Mouse (Mus musculus): ENCODE results near the gene Agbl5. TPM values are rescaled to one million over a fixed set of nuclear protein-coding genes. Genes with fewer than 3 reads are reported as not detected.
"Not testable (repeated sequence)": the region's sequence is repeated elsewhere in the genome, so short reads cannot be mapped to it uniquely, and the experiment has no call there.

Gene Agbl5
- total and polyA plus RNA-seq, 2 experiments from 2014 or later, result 4.2 to 28.2 TPM

GRCm38 (mm10) chr5:30878616-30879015, 9.9 kb upstream of the Agbl5 start:
- H3K4me2 ChIP-seq (ENCODE audit: low read depth, low read length), result no peak overlapping the region
- no peaks in the 10 kb centered on the region for H3K9me3 ChIP-seq (replicated peaks; ENCODE audit: control insufficient read depth, low read length)
- H3K4me3 ChIP-seq (ENCODE audit: low read depth, low read length), result no peak overlapping the region
- no peak overlapping the region for H3K27ac ChIP-seq (ENCODE audit: low read depth)
- no peaks in the 10 kb centered on the region for H3K27me3 ChIP-seq (ENCODE audit: control insufficient read depth, insufficient read depth, low read length)
- no peak overlapping the region for H3K9ac ChIP-seq (replicated peaks; ENCODE audit: low read depth, low read length)
- no peaks in the 10 kb centered on the region for H3K4me1 ChIP-seq (ENCODE audit: control insufficient read depth, insufficient read depth)
- 0 out of 2 replicates have a peak, but pooled peaks have one; percentile 8 for ATAC-seq (ENCODE audit: insufficient read depth, low read depth)
- no peak for DNase-seq (ENCODE audit: low spot score)
- H3K36me3 ChIP-seq (replicated peaks; ENCODE audit: control insufficient read depth, insufficient read depth, low read length), result peaks cover 41% of the 10 kb centered on the region
- TF ChIP-seq EP300 (IDR thresholded peaks at IDR 0.05; ENCODE audit: low read depth) (no peak), CTCF (IDR thresholded peaks at IDR 0.05; ENCODE audit: low read depth) (no peak)
- WGBS, result 40% methylated on average over 6 of the region's 6 CpGs

- ATAC-seq (ENCODE audit: insufficient read depth, low read depth), result no peak
- Histone ChIP-seq H3K36me3 (replicated peaks; ENCODE audit: control insufficient read depth, insufficient read depth, low read length) (peaks cover 33% of the 10 kb centered on the region), H3K27me3 (ENCODE audit: control insufficient read depth, insufficient read depth, low read length) (no peaks in the 10 kb centered on the region), H3K4me2 (ENCODE audit: low read depth, low read length) (no peak overlapping the region), H3K27ac (ENCODE audit: low read depth) (no peak overlapping the region), H3K9me3 (replicated peaks; ENCODE audit: control insufficient read depth, low read length) (no peaks in the 10 kb centered on the region), H3K4me3 (ENCODE audit: low read depth, low read length) (no peak overlapping the region), H3K4me1 (ENCODE audit: control insufficient read depth, insufficient read depth) (no peaks in the 10 kb centered on the region), H3K9ac (replicated peaks; ENCODE audit: low read depth, low read length) (no peak overlapping the region)
- WGBS, result 72% methylated on average over 5 of the region's 5 CpGs
- DNase-seq (ENCODE audit: low spot score), result no peak
- TF ChIP-seq CTCF (IDR thresholded peaks at IDR 0.05; ENCODE audit: low read depth) (no peak), EP300 (IDR thresholded peaks at IDR 0.05; ENCODE audit: low read depth) (no peak)
Observed at GRCm38 (mm10) chr5:30879347-30879943, 9.0 kb upstream of the Agbl5 start.

- not testable (repeated sequence) for ATAC-seq (ENCODE audit: insufficient read depth, low read depth)
Observed at GRCm38 (mm10) chr5:30881839-30882238, 6.7 kb upstream of the Agbl5 start.

GRCm38 (mm10) chr5:30886209-30886608, 2.3 kb upstream of the Agbl5 start:
- H3K27ac ChIP-seq (ENCODE audit: low read depth), result no peak overlapping the region
- no peak overlapping the region for H3K9ac ChIP-seq (replicated peaks; ENCODE audit: low read depth, low read length)
- H3K4me3 ChIP-seq (ENCODE audit: low read depth, low read length), result no peak overlapping the region; the same call in 1 of the 2 replicates
- H3K4me2 ChIP-seq (ENCODE audit: low read depth, low read length), result peak overlapping the region; percentile 97; the same call in 1 of the 2 replicates
- ATAC-seq (ENCODE audit: insufficient read depth, low read depth), result no peak
- H3K4me1 ChIP-seq (ENCODE audit: control insufficient read depth, insufficient read depth), result peaks cover 16% of the 10 kb centered on the region; the same call in 1 of the 2 replicates
- H3K9me3 ChIP-seq (replicated peaks; ENCODE audit: control insufficient read depth, low read length), result no peaks in the 10 kb centered on the region
- WGBS, result 34% methylated on average over 4 of the region's 4 CpGs
- no peak for TF ChIP-seq EP300 (IDR thresholded peaks at IDR 0.05; ENCODE audit: low read depth)
- TF ChIP-seq CTCF (IDR thresholded peaks at IDR 0.05; ENCODE audit: low read depth), result no peak
- no peak for DNase-seq (ENCODE audit: low spot score)
- H3K27me3 ChIP-seq (ENCODE audit: control insufficient read depth, insufficient read depth, low read length), result no peaks in the 10 kb centered on the region
- 0 out of 2 replicates have a peak, but pooled peaks cover 6% of the 10 kb centered on the region for H3K36me3 ChIP-seq (replicated peaks; ENCODE audit: control insufficient read depth, insufficient read depth, low read length)

More at GRCm38 (mm10) chr5:30881839-30882238, 6.7 kb upstream of the Agbl5 start:
- WGBS, result 76% methylated on average over 4 of the region's 4 CpGs
- H3K4me1 ChIP-seq (ENCODE audit: control insufficient read depth, insufficient read depth); H3K9me3 ChIP-seq (replicated peaks; ENCODE audit: control insufficient read depth, low read length); H3K36me3 ChIP-seq (replicated peaks; ENCODE audit: control insufficient read depth, insufficient read depth, low read length); H3K4me3 ChIP-seq (ENCODE audit: low read depth, low read length); DNase-seq (ENCODE audit: low spot score); H3K27ac ChIP-seq (ENCODE audit: low read depth); H3K9ac ChIP-seq (replicated peaks; ENCODE audit: low read depth, low read length); H3K4me2 ChIP-seq (ENCODE audit: low read depth, low read length); H3K27me3 ChIP-seq (ENCODE audit: control insufficient read depth, insufficient read depth, low read length): not testable (repeated sequence)

GRCm38 (mm10) chr5:30886731-30887130, 1.8 kb upstream of the Agbl5 start:
- no peak for ATAC-seq (ENCODE audit: insufficient read depth, low read depth)

More at GRCm38 (mm10) chr5:30886731-30887130, 1.8 kb upstream of the Agbl5 start:
- WGBS, result 30% methylated on average over 5 of the region's 5 CpGs
- no peaks in the 10 kb centered on the region for H3K9me3 ChIP-seq (replicated peaks; ENCODE audit: control insufficient read depth, low read length)
- peak overlapping the region; percentile 97 for H3K4me2 ChIP-seq (ENCODE audit: low read depth, low read length)
- H3K4me3 ChIP-seq (ENCODE audit: low read depth, low read length), result peak overlapping the region; percentile 76
- H3K36me3 ChIP-seq (replicated peaks; ENCODE audit: control insufficient read depth, insufficient read depth, low read length), result peaks cover 11% of the 10 kb centered on the region; the same call in 1 of the 2 replicates
- TF ChIP-seq EP300 (IDR thresholded peaks at IDR 0.05; ENCODE audit: low read depth) (no peak), CTCF (IDR thresholded peaks at IDR 0.05; ENCODE audit: low read depth) (no peak)
- no peaks in the 10 kb centered on the region for H3K27me3 ChIP-seq (ENCODE audit: control insufficient read depth, insufficient read depth, low read length)
- no peak for DNase-seq (ENCODE audit: low spot score)
- peaks cover 16% of the 10 kb centered on the region; the same call in 1 of the 2 replicates for H3K4me1 ChIP-seq (ENCODE audit: control insufficient read depth, insufficient read depth)
- H3K27ac ChIP-seq (ENCODE audit: low read depth), result peak overlapping the region; percentile 92
- peak overlapping the region; percentile 65 for H3K9ac ChIP-seq (replicated peaks; ENCODE audit: low read depth, low read length)
